Mouse (Mus musculus): Measurements from ENCODE around the gene Baz2b.

GRCm38 (mm10) chr2:60117867-60118266 is 91.8 kb downstream of the Baz2b start:
- TF ChIP-seq CTCF (IDR thresholded peaks at IDR 0.05; ENCODE audit: borderline replicate concordance, insufficient read depth, low read depth, low read length): no peak
- TF ChIP-seq POLR2A (IDR thresholded peaks at IDR 0.05; ENCODE audit: borderline replicate concordance, insufficient read depth, low read length): no peak
